Mouse (Mus musculus) large intestine, adult 2 months (tissue): Measurements from ENCODE around the gene Ptprj. TPM values are rescaled to one million over a fixed set of nuclear protein-coding genes. Genes with fewer than 3 reads are reported as not detected.

Source experiments
- DNase-seq: peaks from one replicate; pipeline ENCODE4 v3.0.0-alpha.2; 2012; ENCODE audit warnings: low read depth, low spot score
- WGBS: fragments of 180-500 bp; shearing (Covaris S2); methylation state at CpG from one replicate; pipeline ENCODE4 v1.1.7; 2018; 5-methylcytosine and 5-hydroxymethylcytosine counted together
- polyA plus RNA-seq: library from polyadenylated mRNA; depleted of rRNA; stranded (reverse); fragments of >200 nt; gene quantifications from 2 replicates; pipeline ENCODE4 v1.2.3, GENCODE M21; 2012

The Ptprj gene
- polyA plus RNA-seq, 1 experiment, result 12.2 TPM

DNA sequence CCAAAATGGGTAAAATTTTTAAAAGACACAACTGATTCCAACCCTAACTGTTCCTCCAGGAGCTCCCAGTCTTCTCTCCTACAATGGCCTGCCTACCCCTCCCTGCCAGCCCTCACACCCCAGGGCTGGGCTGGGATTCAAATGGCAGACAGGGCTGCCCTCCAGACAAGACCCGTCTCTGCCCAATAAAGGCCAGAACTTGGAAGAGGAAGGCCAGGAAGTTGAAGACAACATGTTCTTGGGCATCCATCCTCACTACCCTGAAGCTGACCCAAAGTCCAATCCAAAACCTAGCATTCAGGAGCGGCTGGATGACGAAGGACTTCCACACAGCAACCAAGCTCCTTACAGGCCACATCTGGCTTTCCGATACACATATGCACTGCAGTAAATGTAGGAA, 90.6 kb downstream of the Ptprj start:
- no peak for DNase-seq
- WGBS, result 22% methylated on average over 4 of the region's 4 CpGs

- DNase-seq, result no peak
- WGBS, result 74% methylated on average over 8 of the region's 8 CpGs
These were observed 91.5 kb downstream of the Ptprj start for GRCm38 (mm10) chr2:90488690-90489590.

DNA sequence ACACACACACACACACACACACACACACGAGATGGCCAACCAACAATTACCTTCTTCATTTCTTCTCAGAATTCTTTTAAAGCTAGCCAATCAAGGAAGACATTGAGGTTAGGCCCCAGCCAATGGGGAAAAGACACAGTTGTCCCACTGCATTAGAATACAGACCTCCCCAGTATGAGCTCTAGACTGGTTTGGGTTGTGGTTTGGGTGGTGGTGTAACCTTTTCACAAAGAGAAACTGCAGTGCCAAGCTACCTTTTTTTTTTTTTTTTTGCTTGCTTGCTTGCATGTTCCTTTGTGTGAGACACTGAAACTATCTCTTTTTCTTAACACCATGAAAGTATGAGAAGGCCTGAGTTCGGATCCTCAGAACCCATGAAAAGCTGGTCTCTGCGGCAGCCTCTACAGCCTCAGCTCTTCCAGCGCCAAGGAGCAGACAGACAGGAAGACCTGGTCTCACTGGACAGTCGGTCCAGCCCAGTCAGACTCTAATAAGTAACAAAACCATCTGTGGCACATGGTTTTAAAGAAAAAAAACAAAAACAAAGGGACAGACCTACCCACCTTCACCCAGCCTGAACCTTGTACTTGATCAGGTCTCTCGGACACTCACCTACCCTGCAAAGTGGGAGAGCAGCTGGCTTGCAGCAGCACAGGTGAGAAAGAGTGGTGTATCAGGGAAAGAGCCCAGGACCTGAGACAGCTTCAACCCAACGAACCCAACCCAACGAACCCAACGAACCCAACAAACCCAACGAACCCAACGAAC, 92.8 kb downstream of the Ptprj start:
- no peak for DNase-seq
- 52% methylated on average over 11 of the region's 11 CpGs for WGBS

- no peak for DNase-seq
- 81% methylated on average over 3 of the region's 3 CpGs for WGBS
These were observed 94.2 kb downstream of the Ptprj start for GRCm38 (mm10) chr2:90486226-90486755.

DNA sequence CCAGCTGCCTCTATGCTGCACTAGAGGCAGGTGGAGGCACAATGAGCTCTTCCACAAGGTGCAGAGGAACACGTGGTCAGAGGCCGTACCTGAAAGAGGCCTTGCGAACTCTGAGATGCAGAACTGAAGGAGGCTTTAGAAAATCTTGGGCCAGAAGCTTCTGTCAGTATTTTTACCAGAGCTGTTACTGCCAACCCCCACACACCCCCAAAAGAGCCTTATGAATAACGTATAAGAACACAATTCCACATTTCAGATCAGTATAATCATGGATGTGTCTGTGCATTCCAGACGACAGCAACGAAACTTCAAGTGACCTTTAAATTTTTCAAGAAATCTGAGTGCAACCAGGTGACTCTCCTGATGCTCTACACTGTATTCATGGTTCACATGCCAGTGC, 98.9 kb downstream of the Ptprj start:
- WGBS, result 63% methylated on average over 6 of the region's 6 CpGs
- no peak for DNase-seq

- no peak for DNase-seq
- WGBS, result 40% methylated on average over 13 of the region's 13 CpGs
These were observed 99.6 kb downstream of the Ptprj start for GRCm38 (mm10) chr2:90480747-90481308.

DNA sequence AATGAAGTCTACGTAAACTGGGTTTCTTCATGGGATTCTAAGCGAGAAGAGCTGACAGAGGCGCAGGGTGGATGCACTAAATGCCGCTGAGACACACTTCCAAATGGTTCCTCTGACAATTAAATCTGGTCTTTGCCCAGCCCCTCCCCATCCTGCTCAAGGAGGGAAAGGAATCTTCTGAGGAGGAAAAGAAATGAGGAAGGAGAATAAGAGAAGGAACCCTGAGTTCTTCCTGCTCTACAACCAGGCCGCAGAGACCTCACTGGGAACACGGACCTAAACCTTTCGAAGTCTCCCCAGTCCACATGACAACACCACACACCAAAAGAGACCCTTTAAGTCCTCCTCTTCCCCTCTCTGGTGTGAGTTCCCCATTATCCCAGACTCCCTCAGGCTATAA, 101.9 kb downstream of the Ptprj start:
- DNase-seq, result no peak
- 46% methylated on average over 7 of the region's 7 CpGs for WGBS

DNA sequence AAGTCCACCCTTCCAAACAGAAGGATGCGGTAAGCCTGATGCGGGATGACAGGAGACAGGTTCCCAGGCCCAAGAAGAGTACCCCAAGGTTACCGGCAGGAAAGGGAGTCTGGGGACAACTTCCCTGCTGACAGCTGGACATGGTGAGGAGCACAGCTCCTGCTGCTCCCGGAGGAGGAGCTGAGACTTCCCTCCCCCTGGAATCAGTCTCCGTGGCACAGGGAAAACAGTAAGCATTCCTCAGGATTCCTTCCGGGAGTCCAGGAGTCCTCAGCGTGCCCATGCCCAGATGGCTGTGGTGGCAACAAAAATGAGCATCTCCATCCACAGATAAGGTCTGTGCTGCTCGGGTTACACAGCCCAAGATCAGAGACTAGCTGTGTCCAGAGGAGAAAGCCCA, 102.8 kb downstream of the Ptprj start:
- 66% methylated on average over 8 of the region's 8 CpGs for WGBS

DNA sequence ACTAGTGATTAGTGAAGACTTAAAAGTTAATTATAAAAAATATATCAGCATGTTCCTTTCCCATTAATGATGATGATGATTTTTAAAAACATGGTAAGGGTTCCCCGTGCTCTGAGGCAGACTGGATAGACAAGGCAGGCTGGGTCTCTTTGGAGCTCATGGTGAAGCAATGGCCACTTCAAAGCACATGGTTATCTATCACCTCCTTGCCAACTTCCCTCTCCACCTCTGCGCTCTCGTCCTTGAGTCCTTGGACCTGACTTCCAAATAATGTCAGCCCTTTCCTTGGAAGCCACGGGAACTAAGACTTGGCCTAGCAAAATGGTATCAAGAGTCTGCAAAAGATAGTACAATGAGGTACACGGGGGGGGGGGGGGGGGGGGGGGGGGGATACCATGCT, 103.7 kb downstream of the Ptprj start:
- 57% methylated on average over 4 of the region's 5 CpGs for WGBS
- no peak for DNase-seq

More for the DNA sequence above, 102.8 kb downstream of the Ptprj start:
- no peak for DNase-seq

DNA sequence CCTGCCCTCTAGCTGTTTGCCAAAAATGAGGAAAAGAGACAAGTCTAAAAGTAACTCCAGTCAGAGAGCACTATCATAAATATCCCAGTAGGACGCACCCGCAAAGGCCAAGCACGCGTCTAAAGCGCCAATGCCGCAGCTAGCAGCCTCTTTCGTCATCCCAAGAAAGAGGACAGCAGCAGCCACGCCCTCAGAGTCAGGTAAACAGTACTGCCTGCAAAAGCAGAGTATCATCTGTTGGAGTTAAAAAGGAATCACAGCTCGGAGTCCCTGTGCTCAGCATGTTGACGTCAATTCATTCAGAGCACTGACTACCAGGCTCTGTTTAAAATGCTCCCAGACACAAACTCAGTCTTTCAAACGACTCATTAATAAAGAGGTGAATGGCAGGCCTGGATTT, 104.1 kb downstream of the Ptprj start:
- no peak for DNase-seq
- WGBS, result 67% methylated on average over 11 of the region's 11 CpGs

DNA sequence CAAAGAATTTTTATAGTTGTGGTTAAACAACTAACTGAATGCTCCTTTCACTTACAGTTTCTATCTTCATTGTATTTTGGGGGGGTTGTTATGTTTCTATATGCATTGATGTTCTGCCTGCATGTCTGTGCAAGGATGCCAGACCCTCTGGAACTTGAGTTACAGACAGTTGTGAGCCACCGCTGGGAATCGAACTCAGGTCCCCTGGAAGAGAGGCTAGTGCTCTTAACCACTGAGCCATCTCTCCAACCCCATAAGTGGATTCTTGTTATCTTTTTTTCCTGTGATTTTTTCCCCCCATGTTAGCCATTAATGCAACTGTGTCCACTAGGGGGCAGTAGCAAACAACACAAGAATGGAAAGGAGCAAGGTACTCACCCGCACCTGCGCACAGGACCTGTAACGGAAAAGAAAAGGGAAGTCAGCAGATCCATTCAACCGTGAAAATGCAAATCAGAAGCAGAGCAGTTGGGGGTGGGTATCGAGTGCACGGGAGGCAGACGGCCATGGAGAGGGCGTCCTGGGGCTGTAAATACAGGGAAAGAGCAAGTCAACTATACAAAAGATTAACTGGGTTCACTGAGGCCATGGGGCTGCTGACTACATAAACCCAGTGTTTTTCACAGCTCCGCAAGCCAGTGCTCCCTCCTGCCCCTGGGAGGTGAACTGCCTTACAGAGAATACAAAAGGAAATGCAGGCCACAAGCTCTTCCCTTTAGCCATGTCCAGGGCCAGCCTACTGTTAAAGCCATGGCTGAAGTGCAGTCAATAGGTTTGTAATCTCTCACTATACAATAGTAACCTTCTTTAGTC, 105.6 kb downstream of the Ptprj start:
- 4% methylated on average over 11 of the region's 11 CpGs for WGBS
- DNase-seq, result peak; percentile 97

GRCm38 (mm10) chr2:90472701-90473100, 107.7 kb downstream of the Ptprj start:
- DNase-seq, result no peak
- WGBS, result 76% methylated on average over 4 of the region's 4 CpGs

DNA sequence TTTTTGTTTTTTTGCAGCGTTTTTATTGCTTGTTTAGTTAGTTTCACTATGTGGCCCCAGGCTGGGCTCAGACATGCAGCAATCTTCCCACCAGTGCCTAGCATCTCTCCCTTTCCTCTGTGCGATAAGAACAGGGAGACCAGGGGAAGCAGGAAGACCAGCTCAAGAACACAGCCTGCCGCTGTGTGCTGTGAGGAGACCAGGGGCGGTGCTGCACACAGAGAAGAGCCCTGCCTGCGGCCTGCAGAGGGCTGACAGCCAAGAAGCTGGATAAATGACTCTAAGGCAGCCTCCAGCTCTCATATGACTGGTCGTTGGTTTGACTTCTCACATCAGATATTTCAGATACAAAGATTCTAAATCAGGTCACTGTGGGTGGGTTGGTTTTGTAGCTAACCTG, 110.3 kb downstream of the Ptprj start:
- no peak for DNase-seq
- 59% methylated on average over 6 of the region's 6 CpGs for whole genome bisulfite sequencing

DNA sequence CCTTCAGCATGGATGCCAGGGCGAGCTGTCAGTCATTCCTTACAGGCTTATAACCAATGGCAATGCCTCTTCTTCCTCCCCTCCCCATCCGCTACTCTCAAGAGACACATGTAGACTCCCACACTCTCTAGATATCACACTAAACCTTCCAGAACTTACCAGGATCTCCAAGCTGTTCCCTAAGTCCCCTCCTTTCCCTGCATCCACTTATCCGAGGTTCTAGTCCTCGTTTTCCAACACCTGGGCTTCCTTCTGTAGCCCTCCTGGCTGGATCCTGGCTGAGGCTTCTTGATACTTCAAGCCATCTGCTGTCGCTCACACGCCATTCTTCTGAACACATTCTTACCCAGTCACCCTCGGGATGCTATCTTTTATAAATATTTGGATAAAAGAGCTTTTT, 114.0 kb downstream of the Ptprj start:
- 61% methylated on average over 7 of the region's 7 CpGs for WGBS
- DNase-seq, result no peak

DNA sequence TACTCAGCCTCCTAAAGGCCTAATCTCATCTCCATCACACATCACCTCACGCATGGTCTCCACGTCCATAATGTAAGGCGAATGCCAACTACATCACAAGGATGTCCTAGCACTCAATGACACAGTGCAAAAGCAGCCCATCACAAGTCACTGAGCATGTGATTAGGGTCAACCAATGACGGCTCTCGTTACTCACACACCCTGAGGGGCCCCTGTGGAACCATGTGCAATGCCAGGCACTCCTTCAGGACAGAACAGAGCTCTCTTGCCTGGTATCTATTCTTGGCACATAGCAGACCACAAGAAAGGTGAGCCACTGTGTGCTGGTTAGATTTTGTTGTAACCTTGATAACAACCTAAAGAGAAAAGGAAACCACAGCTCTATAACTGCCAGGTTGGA, 116.7 kb downstream of the Ptprj start:
- 94% methylated on average over 5 of the region's 5 CpGs for WGBS
- no peak for DNase-seq

DNA sequence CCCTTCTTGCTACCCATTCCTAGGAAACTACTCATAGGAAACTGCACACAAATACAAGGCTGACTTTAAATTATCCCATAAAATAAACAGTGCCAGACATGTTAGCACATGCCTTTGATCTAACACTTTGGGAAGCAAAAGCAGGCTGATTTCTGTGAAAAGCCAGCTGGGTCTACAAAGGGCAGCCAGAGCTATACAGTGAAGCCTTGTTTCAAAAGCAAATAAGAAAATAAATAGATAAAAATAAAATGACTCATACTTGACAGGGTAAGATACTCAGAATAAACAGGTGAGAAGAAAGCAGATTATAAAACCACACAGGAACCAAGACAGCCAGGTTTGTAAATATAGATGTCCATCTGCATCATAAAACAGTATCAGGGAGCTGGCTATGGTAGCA, 118.2 kb downstream of the Ptprj start:
- no peak for DNase-seq

- WGBS, result 88% methylated on average over 12 of the region's 12 CpGs
- no peak for DNase-seq
These were observed 122.5 kb downstream of the Ptprj start for GRCm38 (mm10) chr2:90457946-90458345.

DNA sequence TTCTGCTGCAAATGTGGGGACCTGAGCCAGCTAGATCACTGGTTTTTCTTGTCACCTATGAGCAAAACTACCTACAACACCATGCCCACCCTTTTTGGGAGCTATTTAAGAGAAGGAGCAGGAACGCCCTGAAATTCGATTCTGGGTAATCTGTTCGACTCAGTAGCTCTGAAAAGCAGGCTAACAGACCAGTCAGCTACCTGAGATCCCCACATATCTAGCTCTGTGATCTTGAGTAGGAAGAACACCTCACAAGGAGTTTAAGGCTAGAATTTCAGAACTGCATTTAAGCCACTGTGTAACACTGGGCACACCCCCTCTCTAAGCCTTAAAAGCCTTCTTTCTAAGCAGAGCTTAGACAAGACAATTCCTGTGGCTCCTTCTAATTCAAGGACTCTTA, 128.1 kb downstream of the Ptprj start:
- DNase-seq, result no peak
- 89% methylated on average over 3 of the region's 3 CpGs for WGBS

DNA sequence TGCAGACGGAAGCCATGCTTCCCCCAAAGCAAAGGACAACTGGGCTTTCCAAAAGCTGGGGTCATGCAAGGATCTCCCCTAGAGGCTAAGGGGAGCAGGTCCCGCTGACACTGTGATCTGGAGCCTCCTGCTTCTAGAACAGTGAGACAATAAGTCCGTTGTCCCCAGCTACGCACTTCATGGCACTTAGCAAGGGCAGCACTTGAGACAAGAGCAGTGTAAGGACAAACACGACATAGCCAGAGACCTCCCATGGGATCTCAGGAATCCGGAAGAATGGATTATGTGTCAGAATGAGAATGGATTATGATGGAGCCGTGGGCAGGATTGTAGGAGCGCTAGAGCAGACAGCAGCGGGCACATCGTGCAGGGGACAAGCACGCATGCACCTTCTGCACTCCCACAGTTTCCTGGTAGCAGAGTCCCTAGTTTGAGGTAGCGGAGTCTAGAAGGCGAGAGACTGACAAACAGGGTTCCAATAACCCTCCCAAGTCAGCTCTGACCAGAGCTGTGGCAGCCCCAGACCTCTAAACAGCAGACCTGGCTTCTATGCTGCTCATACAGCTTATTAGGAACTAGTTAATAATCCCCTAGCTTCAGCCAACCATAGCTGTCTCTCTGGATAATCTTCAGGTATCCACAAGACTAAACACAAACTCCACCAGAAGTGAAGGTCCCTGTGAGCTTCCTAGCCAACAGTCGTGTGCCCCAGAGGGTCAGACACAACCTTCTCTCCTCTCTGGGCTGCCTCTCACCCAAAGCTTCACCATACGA, 131.3 kb downstream of the Ptprj start:
- no peak for DNase-seq
- WGBS, result 90% methylated on average over 15 of the region's 15 CpGs
